Mouse (Mus musculus): ENCODE results near the gene Eps8l2. TPM values are rescaled to one million over a fixed set of nuclear protein-coding genes. Genes with fewer than 3 reads are reported as not detected.

Eps8l2 gene
- total and polyA plus RNA-seq, 2 experiments from 2014 or later: 0.67 to 2.7 TPM

DNA sequence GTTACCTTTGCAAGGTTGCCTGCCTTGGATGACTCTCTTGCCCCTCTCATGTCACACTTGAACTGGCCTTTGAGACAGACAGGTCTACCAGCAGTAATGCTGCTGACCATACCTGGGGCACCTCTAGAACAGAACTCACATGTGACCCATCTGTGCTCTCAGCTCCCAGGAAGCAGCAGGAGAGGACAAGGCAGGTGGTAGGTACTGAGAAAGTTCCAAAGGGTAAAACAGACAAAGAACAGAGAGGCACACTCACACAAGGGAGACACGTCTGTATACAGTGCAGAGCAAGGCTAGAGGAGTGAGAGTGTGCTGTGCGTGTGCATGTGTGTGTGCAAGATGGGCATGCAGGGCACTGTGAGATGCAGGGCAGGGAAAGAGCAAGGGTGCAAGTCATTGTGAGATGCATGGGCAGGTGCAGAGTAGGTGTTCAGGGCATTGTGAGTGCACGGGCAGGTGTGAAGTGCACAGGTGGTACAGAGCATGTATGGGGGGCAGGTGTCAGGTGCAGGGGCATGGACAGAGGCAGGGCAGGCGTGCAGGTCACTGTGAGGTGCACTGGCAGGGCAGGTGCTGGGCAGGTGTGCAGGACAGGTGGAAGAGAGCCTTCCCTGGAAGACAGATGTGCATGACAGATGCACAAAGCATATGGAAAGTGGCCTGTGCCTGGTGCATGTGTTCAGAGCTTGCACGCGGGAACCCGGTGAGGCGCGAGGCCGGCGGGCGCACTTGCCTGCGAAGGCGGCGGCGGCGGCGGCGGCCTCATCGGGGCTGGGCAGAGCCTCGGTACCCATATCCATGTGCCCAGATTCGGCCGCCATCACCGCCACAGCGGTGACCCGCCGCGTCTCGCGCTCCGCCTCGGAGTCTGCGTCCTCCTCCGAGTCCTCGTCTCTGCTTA lies 11.9 kb upstream of the Eps8l2 start:
- H3K27me3 ChIP-seq (ENCODE audit: control insufficient read depth, insufficient read depth, low read length): no peaks in the 10 kb centered on the region
- H3K4me3 ChIP-seq (ENCODE audit: low read depth, low read length): peak overlapping the region; percentile 71
- ATAC-seq (ENCODE audit: insufficient read depth, low read depth): peak; percentile 1
- H3K9me3 ChIP-seq (replicated peaks; ENCODE audit: control insufficient read depth, low read length): no peaks in the 10 kb centered on the region
- H3K27ac ChIP-seq (ENCODE audit: low read depth): peak overlapping the region; percentile 100
- peaks cover 21% of the 10 kb centered on the region for H3K4me1 ChIP-seq (ENCODE audit: control insufficient read depth, insufficient read depth)
- TF ChIP-seq EP300 (IDR thresholded peaks at IDR 0.05; ENCODE audit: low read depth): no peak
- no peak for TF ChIP-seq CTCF (IDR thresholded peaks at IDR 0.05; ENCODE audit: low read depth)
- peaks cover 24% of the 10 kb centered on the region for H3K36me3 ChIP-seq (replicated peaks; ENCODE audit: control insufficient read depth, insufficient read depth, low read length)
- peak overlapping the region; percentile 93 for H3K9ac ChIP-seq (replicated peaks; ENCODE audit: low read depth, low read length)
- DNase-seq (ENCODE audit: low spot score): no peak
- peak overlapping the region; percentile 94 for H3K4me2 ChIP-seq (ENCODE audit: low read depth, low read length)
- WGBS: 6% methylated on average over 32 of the region's 35 CpGs

DNA sequence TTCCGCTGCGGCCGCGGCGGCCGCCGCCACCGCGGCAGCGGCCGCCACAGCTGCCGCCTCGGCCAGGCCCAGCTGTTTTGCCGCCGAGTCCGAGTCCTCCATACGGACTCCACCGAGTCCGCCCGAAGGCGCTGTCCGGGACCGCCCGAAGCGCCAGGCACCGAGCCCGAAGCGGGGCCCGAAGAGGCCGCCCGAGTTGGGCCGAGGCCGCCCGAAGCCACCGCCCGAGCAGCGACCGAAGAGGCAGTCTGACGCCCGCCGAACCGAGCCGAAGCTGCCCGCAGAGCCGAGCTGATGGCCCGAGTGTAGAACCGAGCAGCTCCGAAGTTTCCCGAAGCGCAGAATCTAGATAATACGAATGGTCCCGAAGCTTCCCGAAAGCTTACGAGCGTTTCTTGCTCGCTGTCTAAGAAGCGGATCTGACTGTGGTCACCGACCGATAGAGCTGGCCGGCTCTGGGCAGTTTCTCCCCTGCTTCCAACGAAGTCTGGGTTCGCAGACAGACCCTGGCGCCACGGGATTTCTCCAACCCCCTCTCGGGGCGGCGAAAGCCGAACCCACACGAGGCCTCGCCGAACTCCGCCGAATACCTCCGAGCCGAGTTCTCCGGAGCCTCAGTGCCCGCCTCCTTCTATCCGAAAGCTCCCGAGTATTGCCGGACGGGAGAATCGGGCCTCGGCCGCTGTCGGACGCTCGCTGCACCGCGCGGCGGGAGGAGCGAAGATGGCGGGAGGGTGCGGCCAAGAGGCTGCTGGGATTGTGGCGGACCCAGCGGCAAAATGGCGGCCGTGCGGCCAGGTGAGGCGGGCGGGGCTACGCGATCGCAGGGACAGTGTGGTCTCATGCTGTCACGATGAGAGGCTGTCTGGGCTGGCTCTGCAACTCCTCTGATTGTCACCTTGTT lies 11.0 kb upstream of the Eps8l2 start, which contains the start of the genes Deaf1 and Tmem80:
Gene Deaf1, minus strand, starts transcription at position 222 of the 904 bp plus-strand sequence.
Gene Tmem80, plus strand, starts transcription at position 271 of the 904 bp plus-strand sequence.
- TF ChIP-seq CTCF (IDR thresholded peaks at IDR 0.05; ENCODE audit: low read depth) (no peak), EP300 (IDR thresholded peaks at IDR 0.05; ENCODE audit: low read depth) (no peak)
- DNase-seq (ENCODE audit: low spot score): peak; percentile 99
- ATAC-seq (ENCODE audit: insufficient read depth, low read depth): peak; percentile 94
- Histone ChIP-seq H3K36me3 (replicated peaks; ENCODE audit: control insufficient read depth, insufficient read depth, low read length) (peaks cover 15% of the 10 kb centered on the region), H3K27ac (ENCODE audit: low read depth) (peak within 1 kb of the TSS; percentile 100), H3K9ac (replicated peaks; ENCODE audit: low read depth, low read length) (peak within 1 kb of the TSS; percentile 93), H3K4me2 (ENCODE audit: low read depth, low read length) (peak within 1 kb of the TSS; percentile 94), H3K9me3 (replicated peaks; ENCODE audit: control insufficient read depth, low read length) (no peaks in the 10 kb centered on the region), H3K27me3 (ENCODE audit: control insufficient read depth, insufficient read depth, low read length) (no peaks in the 10 kb centered on the region), H3K4me3 (ENCODE audit: low read depth, low read length) (peak within 1 kb of the TSS; percentile 71), H3K4me1 (ENCODE audit: control insufficient read depth, insufficient read depth) (peaks cover 21% of the 10 kb centered on the region)
- under 1% methylated on average over 105 of the region's 105 CpGs for WGBS

DNA sequence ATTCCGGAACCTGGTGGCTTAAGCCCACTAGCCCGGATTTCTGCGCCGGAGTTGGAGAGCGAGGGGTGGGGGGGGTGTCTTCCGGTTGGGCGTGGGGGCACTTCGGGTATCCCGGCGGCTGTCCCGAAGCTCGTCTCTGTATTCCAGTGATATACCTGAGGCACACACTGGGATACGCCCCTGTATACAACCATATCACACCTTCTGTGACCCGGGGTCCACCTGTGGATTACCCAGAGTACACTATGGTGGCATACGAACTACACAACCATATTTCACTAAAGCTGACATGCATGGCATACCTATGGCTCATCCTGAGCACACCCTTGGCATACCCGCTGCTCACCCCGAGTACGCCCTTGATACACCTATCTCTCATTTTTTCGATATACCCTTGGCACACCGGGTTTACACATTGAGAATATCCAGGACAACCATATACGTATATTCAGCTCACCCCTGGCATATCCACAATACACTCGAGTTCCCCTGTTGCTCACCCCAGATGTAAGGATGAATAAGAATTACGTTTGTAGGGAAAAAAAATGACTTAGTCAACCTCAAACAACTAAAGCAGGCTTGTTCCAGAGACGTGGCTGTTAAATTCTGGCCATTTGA lies 10.2 kb upstream of the Eps8l2 start:
- TF ChIP-seq EP300 (IDR thresholded peaks at IDR 0.05; ENCODE audit: low read depth) (no peak), CTCF (IDR thresholded peaks at IDR 0.05; ENCODE audit: low read depth) (no peak)
- DNase-seq (ENCODE audit: low spot score) (peak; percentile 11), ATAC-seq (ENCODE audit: insufficient read depth, low read depth) (peak; percentile 0; the same call in 1 of the 2 replicates)
- Histone ChIP-seq H3K4me1 (ENCODE audit: control insufficient read depth, insufficient read depth) (peaks cover 21% of the 10 kb centered on the region), H3K9ac (replicated peaks; ENCODE audit: low read depth, low read length) (peak overlapping the region; percentile 93), H3K36me3 (replicated peaks; ENCODE audit: control insufficient read depth, insufficient read depth, low read length) (peaks cover 14% of the 10 kb centered on the region), H3K4me2 (ENCODE audit: low read depth, low read length) (peak overlapping the region; percentile 94), H3K27ac (ENCODE audit: low read depth) (peak overlapping the region; percentile 100), H3K4me3 (ENCODE audit: low read depth, low read length) (peak overlapping the region; percentile 71), H3K27me3 (ENCODE audit: control insufficient read depth, insufficient read depth, low read length) (no peaks in the 10 kb centered on the region), H3K9me3 (replicated peaks; ENCODE audit: control insufficient read depth, low read length) (no peaks in the 10 kb centered on the region)
- 17% methylated on average over 24 of the region's 24 CpGs for WGBS

DNA sequence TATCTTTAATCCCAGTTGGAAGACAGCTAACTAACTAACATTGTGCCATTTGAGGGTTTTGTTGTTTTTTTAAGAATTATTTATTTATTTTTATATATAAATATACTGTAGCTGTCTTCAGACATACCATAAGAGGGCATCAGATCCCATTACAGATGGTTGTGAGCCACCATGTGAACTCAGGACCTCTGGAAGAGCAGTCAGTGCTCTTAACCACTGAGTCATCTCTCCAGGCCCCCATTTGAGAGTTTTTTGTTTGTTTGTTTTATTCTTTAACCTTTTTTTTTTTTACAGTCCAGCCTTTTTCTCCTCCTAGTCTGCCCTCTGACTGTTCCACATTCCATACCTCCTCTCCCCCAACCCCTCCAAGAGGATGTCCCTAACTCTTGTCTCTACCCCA lies 8.0 kb upstream of the Eps8l2 start:
- no peak overlapping the region for H3K27ac ChIP-seq (ENCODE audit: low read depth)

GRCm38 (mm10) chr7:141331990-141332389 lies 6.7 kb upstream of the Eps8l2 start:
- Histone ChIP-seq H3K4me1 (ENCODE audit: control insufficient read depth, insufficient read depth) (peaks cover 9% of the 10 kb centered on the region), H3K4me2 (ENCODE audit: low read depth, low read length) (no peak overlapping the region), H3K27ac (ENCODE audit: low read depth) (no peak overlapping the region), H3K36me3 (replicated peaks; ENCODE audit: control insufficient read depth, insufficient read depth, low read length) (peaks cover 20% of the 10 kb centered on the region), H3K27me3 (ENCODE audit: control insufficient read depth, insufficient read depth, low read length) (no peaks in the 10 kb centered on the region), H3K4me3 (ENCODE audit: low read depth, low read length) (no peak overlapping the region), H3K9me3 (replicated peaks; ENCODE audit: control insufficient read depth, low read length) (no peaks in the 10 kb centered on the region), H3K9ac (replicated peaks; ENCODE audit: low read depth, low read length) (no peak overlapping the region)
- DNase-seq (ENCODE audit: low spot score) (no peak), ATAC-seq (ENCODE audit: insufficient read depth, low read depth) (no peak)
- TF ChIP-seq CTCF (IDR thresholded peaks at IDR 0.05; ENCODE audit: low read depth) (no peak), EP300 (IDR thresholded peaks at IDR 0.05; ENCODE audit: low read depth) (no peak)
- 80% methylated on average over 6 of the region's 6 CpGs for WGBS

More for the DNA sequence above, 8.0 kb upstream of the Eps8l2 start:
- DNase-seq (ENCODE audit: low spot score): no peak
- H3K4me3 ChIP-seq (ENCODE audit: low read depth, low read length): no peak overlapping the region
- H3K4me2 ChIP-seq (ENCODE audit: low read depth, low read length): no peak overlapping the region
- no peak for ATAC-seq (ENCODE audit: insufficient read depth, low read depth)
- peaks cover 21% of the 10 kb centered on the region for H3K4me1 ChIP-seq (ENCODE audit: control insufficient read depth, insufficient read depth)
- H3K9ac ChIP-seq (replicated peaks; ENCODE audit: low read depth, low read length): no peak overlapping the region
- TF ChIP-seq CTCF (IDR thresholded peaks at IDR 0.05; ENCODE audit: low read depth) (no peak), EP300 (IDR thresholded peaks at IDR 0.05; ENCODE audit: low read depth) (no peak)
- no peaks in the 10 kb centered on the region for H3K9me3 ChIP-seq (replicated peaks; ENCODE audit: control insufficient read depth, low read length)
- peaks cover 18% of the 10 kb centered on the region for H3K36me3 ChIP-seq (replicated peaks; ENCODE audit: control insufficient read depth, insufficient read depth, low read length)
- H3K27me3 ChIP-seq (ENCODE audit: control insufficient read depth, insufficient read depth, low read length): no peaks in the 10 kb centered on the region
